Mouse (Mus musculus) kidney, embryonic 16.5 days (tissue): ENCODE data around the gene Gm10320. TPM values are rescaled to one million over a fixed set of nuclear protein-coding genes. Genes with fewer than 3 reads are reported as not detected.

Source experiments
- ATAC-seq: fragments of 200-750 bp; cut with Nextera tagmentation; 2 replicates; pipeline ENCODE4 v1.8.0; 2017; ENCODE audit warnings: moderate TSS enrichment; ENCODE audit not compliant: low FRiP score, low TSS enrichment
- H3K27ac ChIP-seq: fragments of 300-500 bp; sonication (generic); 2 replicates; pipeline ENCODE4 v1.5.1; 2014; ENCODE audit warnings: low read length
- H3K27me3 ChIP-seq: fragments of 300-500 bp; sonication (generic); 2 replicates; pipeline ENCODE4 v1.6.1; 2014; ENCODE audit warnings: low read length, control low read depth, mixed read lengths; ENCODE audit not compliant: insufficient read depth
- H3K36me3 ChIP-seq: fragments of 300-500 bp; sonication (generic); 2 replicates; pipeline ENCODE4 v1.6.1; 2014; ENCODE audit warnings: low read length, control low read depth, mixed read lengths; ENCODE audit not compliant: insufficient read depth
- H3K4me1 ChIP-seq: fragments of 300-500 bp; sonication (generic); 2 replicates; pipeline ENCODE4 v1.6.1; 2014; ENCODE audit warnings: low read length, control low read depth, mixed read lengths; ENCODE audit not compliant: insufficient read depth
- H3K4me2 ChIP-seq: fragments of 300-500 bp; sonication (generic); replicated peaks from 2 replicates; pipeline ENCODE4 v1.6.1; 2014; ENCODE audit warnings: low read depth, low read length
- H3K4me3 ChIP-seq: fragments of 300-500 bp; sonication (generic); 2 replicates; pipeline ENCODE4 v1.5.1; 2014; ENCODE audit warnings: mild to moderate bottlenecking, low read length
- H3K9ac ChIP-seq: fragments of 300-500 bp; sonication (generic); replicated peaks from 2 replicates; pipeline ENCODE4 v1.6.1; 2014; ENCODE audit warnings: low read length
- H3K9me3 ChIP-seq: fragments of 300-500 bp; sonication (generic); 2 replicates; pipeline ENCODE4 v1.6.1; 2016; ENCODE audit warnings: low read length, control low read depth
- WGBS: fragments of 180-500 bp; shearing (Covaris S2); extraction: QIAGEN DNeasy Blood & Tissue Kit; methylation state at CpG from one replicate; pipeline ENCODE4 v1.1.7; 2014; 5-methylcytosine and 5-hydroxymethylcytosine counted together
- polyA plus RNA-seq: library from polyadenylated mRNA; unstranded; fragments of >200 nt; fragmentation: Nextera tagmentation; extraction: Ambion mirVana; gene quantifications from 2 replicates; pipeline ENCODE4 v1.2.1, GENCODE M21; 2015

Gene Gm10320
- polyA plus RNA-seq, 1 experiment from 2014 or later = 1.8 TPM

DNA sequence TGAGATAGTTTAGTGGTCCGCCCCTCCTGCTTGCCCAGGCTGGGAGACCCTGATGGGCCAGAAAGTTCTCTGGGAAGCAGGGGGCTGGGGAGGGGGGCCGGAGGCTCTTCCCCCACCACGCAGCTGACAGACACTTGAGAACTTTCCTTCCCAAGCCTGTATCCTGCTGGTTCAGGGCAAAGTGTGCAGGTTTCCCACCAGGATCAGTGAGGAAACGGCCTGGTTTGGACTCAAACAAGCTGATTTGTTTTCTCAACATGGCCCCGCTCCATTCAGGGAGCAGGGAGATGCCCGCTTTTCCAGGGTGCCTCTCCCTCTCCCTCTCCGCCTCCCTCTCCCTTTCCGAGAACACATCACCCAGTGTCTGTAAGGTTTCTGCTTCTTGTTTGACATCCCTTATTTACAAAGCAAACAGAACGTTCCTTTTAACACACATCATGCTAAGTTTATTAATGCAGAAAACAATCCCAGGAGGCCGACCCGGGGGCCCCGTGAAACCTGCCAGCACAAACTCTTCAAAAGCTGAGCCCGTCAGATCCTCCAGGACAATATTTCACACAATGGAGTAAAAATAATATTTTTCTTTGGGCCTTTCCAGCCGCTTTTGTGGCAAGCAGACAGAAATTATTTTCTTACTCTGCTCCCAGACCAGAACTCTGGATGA lies 15.5 kb downstream of the Gm10320 start:
- H3K9ac ChIP-seq = no peak overlapping the region
- peak; percentile 63; the same call in 1 of the 2 replicates for ATAC-seq
- peaks cover 7% of the 10 kb centered on the region for H3K4me1 ChIP-seq
- WGBS = 21% methylated on average over 14 of the region's 14 CpGs
- no peaks in the 10 kb centered on the region for H3K36me3 ChIP-seq
- peaks cover 10% of the 10 kb centered on the region; the same call in 1 of the 2 replicates for H3K27me3 ChIP-seq
- no peak overlapping the region for H3K4me2 ChIP-seq
- H3K27ac ChIP-seq = peak overlapping the region; percentile 72; the same call in 1 of the 2 replicates
- no peak overlapping the region for H3K4me3 ChIP-seq
- no peaks in the 10 kb centered on the region for H3K9me3 ChIP-seq

GRCm38 (mm10) chr13:98475681-98476080 lies 16.1 kb downstream of the Gm10320 start:
- peaks cover 7% of the 10 kb centered on the region for H3K4me1 ChIP-seq
- no peaks in the 10 kb centered on the region for H3K9me3 ChIP-seq
- H3K9ac ChIP-seq = no peak overlapping the region
- no peak overlapping the region for H3K4me2 ChIP-seq
- no peaks in the 10 kb centered on the region for H3K36me3 ChIP-seq
- ATAC-seq = peak; percentile 49; the same call in 1 of the 2 replicates
- WGBS = 28% methylated on average over 8 of the region's 8 CpGs
- peaks cover 10% of the 10 kb centered on the region; the same call in 1 of the 2 replicates for H3K27me3 ChIP-seq
- H3K27ac ChIP-seq = no peak overlapping the region
- H3K4me3 ChIP-seq = no peak overlapping the region

GRCm38 (mm10) chr13:98473034-98473433 lies 18.8 kb downstream of the Gm10320 start:
- H3K4me1 ChIP-seq = peaks cover 7% of the 10 kb centered on the region
- H3K36me3 ChIP-seq = no peaks in the 10 kb centered on the region
- no peak overlapping the region for H3K4me2 ChIP-seq
- no peaks in the 10 kb centered on the region for H3K9me3 ChIP-seq
- peaks cover 10% of the 10 kb centered on the region; the same call in 1 of the 2 replicates for H3K27me3 ChIP-seq
- H3K9ac ChIP-seq = no peak overlapping the region
- no peak overlapping the region for H3K4me3 ChIP-seq
- no peak overlapping the region for H3K27ac ChIP-seq
- WGBS = 88% methylated on average over 4 of the region's 4 CpGs
- ATAC-seq = no peak

- Histone ChIP-seq H3K9me3 (no peaks in the 10 kb centered on the region), H3K27ac (no peak overlapping the region), H3K36me3 (no peaks in the 10 kb centered on the region), H3K9ac (no peak overlapping the region), H3K4me1 (peaks cover 7% of the 10 kb centered on the region), H3K4me3 (no peak overlapping the region), H3K4me2 (no peak overlapping the region), H3K27me3 (peaks cover 10% of the 10 kb centered on the region; the same call in 1 of the 2 replicates)
- 60% methylated on average over 6 of the region's 6 CpGs for WGBS
- ATAC-seq = no peak
Observed at GRCm38 (mm10) chr13:98471756-98472155, 20.0 kb downstream of the Gm10320 start.

DNA sequence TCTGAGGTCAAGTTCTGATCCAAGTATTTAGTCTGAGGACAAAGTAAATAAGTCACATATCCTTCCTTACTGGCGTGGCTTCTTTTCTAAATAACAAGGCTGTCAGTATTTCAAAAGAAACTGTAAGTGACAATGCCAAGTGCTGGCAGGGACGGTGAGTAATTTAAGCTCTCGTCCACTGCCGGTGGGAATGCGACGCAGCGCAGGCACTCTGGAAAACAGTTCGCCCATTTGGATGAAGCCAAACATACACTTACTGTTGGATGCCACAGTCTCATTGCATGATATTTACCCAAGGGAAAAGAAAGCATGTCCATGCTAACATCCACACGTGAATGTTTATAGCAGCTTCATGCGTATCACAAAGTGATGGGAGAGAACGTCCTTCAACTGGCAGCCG lies 21.5 kb downstream of the Gm10320 start:
- no peaks in the 10 kb centered on the region for H3K36me3 ChIP-seq
- WGBS = 52% methylated on average over 12 of the region's 12 CpGs
- ATAC-seq = no peak

DNA sequence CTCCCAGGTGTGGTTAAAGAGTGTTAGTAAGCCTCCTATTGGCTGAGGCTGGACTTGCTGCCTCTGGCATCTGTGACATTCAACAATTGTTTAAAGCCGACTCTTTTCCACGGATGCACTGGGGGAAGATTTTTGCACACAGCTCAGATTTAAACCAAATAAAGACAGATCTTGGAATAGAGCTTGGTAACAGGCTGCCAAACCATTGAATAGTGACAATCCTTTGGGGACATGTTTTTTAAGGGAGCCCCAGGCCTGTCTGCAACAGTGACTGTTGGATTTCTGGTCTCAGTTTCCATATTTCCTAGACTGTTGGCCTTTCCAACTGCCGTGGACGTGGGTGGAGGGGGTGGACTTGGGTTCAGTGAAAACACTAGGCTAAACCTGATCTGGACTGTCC lies 21.9 kb downstream of the Gm10320 start:
- Histone ChIP-seq H3K9ac (no peak overlapping the region), H3K4me3 (no peak overlapping the region), H3K4me2 (no peak overlapping the region), H3K4me1 (no peaks in the 10 kb centered on the region), H3K27ac (no peak overlapping the region), H3K36me3 (no peaks in the 10 kb centered on the region), H3K27me3 (peaks cover 10% of the 10 kb centered on the region; the same call in 1 of the 2 replicates), H3K9me3 (no peaks in the 10 kb centered on the region)
- WGBS = 59% methylated on average over 4 of the region's 4 CpGs
- no peak for ATAC-seq

More for the DNA sequence above, 21.5 kb downstream of the Gm10320 start:
- H3K9me3 ChIP-seq = no peaks in the 10 kb centered on the region
- no peaks in the 10 kb centered on the region for H3K4me1 ChIP-seq
- H3K27ac ChIP-seq = no peak overlapping the region
- no peak overlapping the region for H3K9ac ChIP-seq
- H3K4me2 ChIP-seq = no peak overlapping the region
- peaks cover 10% of the 10 kb centered on the region; the same call in 1 of the 2 replicates for H3K27me3 ChIP-seq
- no peak overlapping the region for H3K4me3 ChIP-seq

DNA sequence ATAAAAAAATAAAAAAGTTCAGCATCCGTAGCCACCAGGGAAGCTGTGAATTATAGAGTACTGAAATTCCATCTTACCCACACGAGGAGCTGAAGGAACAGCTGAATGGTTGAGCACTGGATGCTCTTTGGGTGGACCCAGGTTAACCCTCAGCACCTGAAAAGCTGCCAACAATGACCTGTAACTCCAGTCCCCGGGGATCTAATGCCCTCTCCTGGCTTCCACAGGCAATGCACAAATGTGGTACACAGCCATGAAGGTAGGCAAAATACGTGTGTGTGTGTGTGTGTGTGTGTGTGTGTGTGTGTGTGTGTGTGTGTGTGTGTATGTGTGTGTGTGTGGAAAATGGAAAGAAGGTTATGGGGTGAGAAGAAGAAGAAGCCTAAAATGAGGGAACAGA lies 30.3 kb downstream of the Gm10320 start:
- Histone ChIP-seq H3K4me3 (no peak overlapping the region), H3K36me3 (no peaks in the 10 kb centered on the region), H3K4me1 (no peaks in the 10 kb centered on the region), H3K27ac (no peak overlapping the region), H3K9ac (no peak overlapping the region), H3K27me3 (no peaks in the 10 kb centered on the region), H3K4me2 (no peak overlapping the region), H3K9me3 (peaks cover 3% of the 10 kb centered on the region; the same call in 1 of the 2 replicates)
- no peak for ATAC-seq
- WGBS = 62% methylated on average over 4 of the region's 4 CpGs

- Histone ChIP-seq H3K27me3 (no peaks in the 10 kb centered on the region), H3K9ac (no peak overlapping the region), H3K36me3 (no peaks in the 10 kb centered on the region), H3K27ac (no peak overlapping the region), H3K4me1 (no peaks in the 10 kb centered on the region), H3K9me3 (peaks cover 12% of the 10 kb centered on the region), H3K4me3 (no peak overlapping the region), H3K4me2 (no peak overlapping the region)
- WGBS = 61% methylated on average over 2 of the region's 2 CpGs
- no peak for ATAC-seq
Observed at GRCm38 (mm10) chr13:98456398-98456797, 35.4 kb downstream of the Gm10320 start.

- H3K4me1 ChIP-seq = no peaks in the 10 kb centered on the region
- no peaks in the 10 kb centered on the region for H3K36me3 ChIP-seq
- peaks cover 12% of the 10 kb centered on the region for H3K9me3 ChIP-seq
- H3K9ac ChIP-seq = no peak overlapping the region
- no peak overlapping the region for H3K27ac ChIP-seq
- H3K4me2 ChIP-seq = no peak overlapping the region
- no peaks in the 10 kb centered on the region for H3K27me3 ChIP-seq
- ATAC-seq = no peak
- H3K4me3 ChIP-seq = no peak overlapping the region
- 88% methylated on average over 10 of the region's 10 CpGs for WGBS
Observed at GRCm38 (mm10) chr13:98455646-98456045, 36.2 kb downstream of the Gm10320 start.

DNA sequence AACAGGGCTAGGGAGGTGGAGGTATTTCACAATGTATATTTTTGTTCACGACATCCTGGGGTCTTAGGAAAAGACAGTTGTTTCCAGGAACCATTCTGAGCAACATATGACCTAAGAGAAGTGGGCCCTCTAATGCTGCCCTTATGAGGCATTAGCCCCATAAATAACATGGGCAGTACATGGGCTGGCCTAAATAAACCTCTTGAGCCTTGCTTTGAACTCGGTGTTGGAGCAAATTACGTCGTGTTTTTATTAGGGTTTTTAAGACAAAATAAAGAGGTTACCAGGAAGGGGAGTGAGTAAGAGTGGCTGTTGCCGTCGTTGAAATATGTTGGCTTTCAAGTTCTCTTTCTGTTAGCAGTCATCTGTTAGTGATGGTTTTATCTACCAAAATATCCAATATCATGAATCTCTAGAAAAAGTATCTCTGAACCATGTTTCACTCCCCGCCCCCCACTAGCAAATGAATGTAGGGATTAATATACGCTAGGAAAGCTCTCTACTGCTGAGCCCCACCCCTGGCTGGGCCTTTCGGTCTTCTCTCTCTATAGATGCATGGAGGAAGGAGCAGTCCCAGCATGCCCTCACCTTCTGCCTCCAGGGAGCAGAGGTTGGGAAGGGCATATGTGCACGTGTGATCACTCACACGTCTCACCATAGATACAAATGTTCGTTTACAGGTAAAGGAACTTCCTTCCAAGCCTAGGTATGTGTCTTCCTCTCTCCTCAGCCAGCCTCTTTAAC lies 37.4 kb downstream of the Gm10320 start:
- Histone ChIP-seq H3K27ac (no peak overlapping the region), H3K36me3 (no peaks in the 10 kb centered on the region), H3K4me1 (no peaks in the 10 kb centered on the region), H3K9me3 (peaks cover 12% of the 10 kb centered on the region), H3K9ac (no peak overlapping the region), H3K4me2 (no peak overlapping the region), H3K4me3 (no peak overlapping the region), H3K27me3 (no peaks in the 10 kb centered on the region)
- WGBS = 46% methylated on average over 12 of the region's 12 CpGs
- ATAC-seq = peak; percentile 57; the same call in 1 of the 2 replicates
